Mouse (Mus musculus) thymus, postnatal 25 days (tissue): ENCODE measurements around the gene Mysm1.
A peak's percentile ranks its signal among the peaks of the same experiment; 100 is the strongest.

Experiments
- DNase-seq: peaks from one replicate; pipeline ENCODE4 v3.0.0; 2022

Gene Mysm1

DNA sequence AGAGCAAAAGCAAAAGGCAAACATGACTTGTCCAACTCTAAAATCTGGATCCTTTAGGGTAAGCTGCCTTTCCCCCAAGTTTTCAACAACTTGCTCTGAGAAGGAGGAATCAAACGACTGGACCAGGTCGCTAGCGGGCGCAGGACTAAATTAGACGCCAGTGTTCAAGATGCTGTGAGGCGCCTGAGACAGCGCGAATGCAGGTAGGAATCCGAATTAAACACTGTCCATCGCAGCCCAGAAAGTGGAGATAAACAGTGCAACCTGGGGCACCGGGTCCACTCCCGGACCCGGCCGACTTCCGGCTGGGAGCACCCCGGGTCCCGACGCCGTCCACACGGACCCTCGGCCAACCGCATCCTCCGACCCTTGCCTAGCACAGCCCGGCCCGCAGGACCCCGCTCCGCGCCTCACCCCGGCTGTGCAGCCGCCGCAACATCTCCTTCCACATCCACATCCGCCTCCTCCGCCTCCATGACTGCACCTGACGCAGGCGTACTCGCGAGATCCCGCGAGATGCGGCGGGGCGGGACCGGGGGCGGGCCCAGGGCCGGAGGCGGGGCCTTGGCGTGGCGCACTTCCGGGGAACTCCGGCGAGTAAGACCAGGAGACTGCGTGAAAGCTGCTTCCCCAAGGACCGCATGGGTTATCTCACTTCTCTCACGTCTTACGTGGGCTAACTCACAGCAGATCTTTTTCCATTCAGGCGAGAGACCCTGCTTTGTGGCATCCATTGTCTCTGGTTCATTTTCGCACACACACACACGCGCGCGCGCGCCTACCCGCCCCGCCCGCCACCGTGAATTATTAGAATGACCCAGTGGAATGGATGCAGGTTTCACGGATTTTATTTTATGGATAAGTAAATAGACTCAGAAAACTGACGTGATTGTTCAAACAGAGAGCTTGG, at the start of gene Mysm1:
Mysm1 (minus strand) TSS at position 511 of the 910 bp plus-strand sequence.
- peak; percentile 97 for DNase-seq

- no peak for DNase-seq
Measured at GRCm38 (mm10) chr4:95025847-95026600, 47.1 kb upstream of the Mysm1 start.

DNA sequence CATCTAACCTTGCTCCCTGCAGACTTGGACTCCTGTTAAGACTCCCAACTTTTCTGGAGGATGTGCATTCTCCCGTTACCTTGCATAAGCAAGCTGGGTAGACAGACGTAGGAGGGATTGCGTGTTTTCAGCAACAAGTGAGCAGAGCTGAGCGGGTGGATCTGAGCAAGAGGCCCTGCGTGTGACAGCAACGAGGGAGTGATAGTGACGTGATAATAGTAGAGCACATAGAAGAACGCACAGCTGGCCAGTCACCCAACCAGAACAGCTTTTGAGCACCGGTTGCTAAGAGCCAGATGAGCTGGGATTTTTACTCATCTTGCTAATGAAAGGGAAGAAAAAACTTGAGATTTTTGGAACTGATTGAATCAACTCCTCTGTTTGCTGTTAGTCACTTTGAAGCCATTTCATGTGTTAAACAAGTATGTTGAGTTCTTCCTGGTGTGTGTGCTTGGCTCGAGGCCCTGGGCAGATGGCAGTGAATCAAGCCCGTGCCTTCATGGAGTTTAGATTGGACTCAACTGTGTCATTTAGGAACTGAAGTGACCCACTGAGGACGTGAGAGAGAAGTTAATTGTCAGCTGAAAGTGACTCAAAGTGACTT, 44.6 kb upstream of the Mysm1 start:
- no peak for DNase-seq

DNA sequence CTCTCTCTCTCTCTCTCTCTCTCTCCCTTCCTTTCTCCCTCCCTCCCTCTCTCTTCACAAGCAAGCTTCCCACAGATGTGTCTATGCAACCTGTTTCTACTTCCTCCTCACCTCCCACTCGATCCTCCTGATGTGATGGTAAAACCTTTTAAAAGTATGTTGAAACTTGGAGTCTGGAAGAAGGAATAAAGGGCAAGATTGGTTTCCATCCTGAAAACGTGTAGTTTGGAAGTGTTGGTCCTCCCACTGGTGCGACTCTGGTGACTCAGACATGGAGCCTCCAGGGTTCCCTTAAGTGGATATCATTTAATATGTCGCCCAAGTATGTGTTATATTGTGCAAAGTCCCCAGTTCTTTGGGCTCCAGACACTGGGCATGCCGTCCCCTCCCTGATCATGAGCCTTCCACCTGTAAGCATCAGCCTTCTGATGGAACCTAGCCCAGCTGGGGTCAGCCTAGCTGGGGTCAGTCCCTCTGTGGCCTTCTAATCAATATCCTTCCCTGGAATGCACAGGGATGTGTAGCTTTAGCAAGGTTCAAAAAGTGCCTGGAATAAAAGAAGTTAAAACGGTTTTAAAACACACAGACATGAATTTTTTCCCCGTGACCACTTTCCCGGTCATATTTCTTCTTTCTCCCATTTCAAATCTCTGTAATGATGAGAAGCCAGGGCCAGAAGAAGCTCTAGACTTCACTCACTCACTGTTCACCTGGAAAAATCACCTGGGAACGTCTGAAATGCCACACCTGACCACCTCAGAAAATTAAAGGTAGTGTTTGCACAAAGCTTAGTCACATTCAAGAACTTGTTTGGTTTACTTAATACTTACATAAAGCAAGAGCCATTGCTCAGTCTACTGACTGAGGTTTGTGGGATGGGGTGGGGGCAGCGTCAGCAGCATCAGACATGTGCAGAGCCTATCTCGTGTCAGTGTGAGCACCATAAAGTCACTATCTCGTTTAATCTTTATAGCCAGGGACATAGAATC, 43.0 kb upstream of the Mysm1 start:
- DNase-seq, result no peak

DNA sequence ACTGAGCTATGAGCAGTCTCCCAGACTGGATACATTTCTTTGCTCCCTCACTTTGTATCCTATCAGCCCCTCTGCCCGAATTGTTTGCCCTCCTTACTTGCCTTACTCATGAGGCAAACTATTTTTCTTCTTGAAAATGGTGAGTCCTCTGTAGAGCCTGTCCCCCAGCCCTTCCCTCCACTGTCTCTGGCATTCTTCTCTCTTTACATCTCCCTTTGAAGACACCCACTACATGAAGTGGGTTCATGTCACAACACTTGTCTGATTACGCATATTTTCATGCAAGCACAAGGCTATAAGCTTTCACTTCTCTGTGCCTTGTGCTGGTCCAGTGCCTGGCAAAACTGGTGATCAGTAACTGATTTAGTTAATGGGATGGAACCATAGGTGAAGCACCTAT, 41.3 kb upstream of the Mysm1 start:
- no peak for DNase-seq

DNA sequence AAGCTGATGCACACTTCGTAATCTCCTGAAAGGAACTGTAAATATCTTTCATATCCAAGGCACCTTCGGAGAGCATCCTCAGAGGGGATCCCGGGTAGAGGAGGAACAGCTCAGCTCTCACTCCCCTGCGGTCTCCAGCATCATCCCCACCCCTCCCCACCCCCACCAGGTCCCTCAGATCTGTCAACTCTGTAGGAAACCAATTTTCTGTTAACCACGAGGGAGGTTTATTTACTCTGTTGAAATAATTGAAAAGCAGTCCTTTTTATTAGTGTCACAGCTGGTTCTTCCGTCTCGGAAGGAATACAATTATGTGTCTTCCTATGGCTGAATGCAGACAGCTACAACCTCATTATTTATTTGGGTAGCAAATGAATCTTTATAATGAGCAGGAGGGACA, 39.3 kb upstream of the Mysm1 start:
- no peak for DNase-seq

- no peak for DNase-seq
Measured at GRCm38 (mm10) chr4:95012706-95013105, 33.8 kb upstream of the Mysm1 start.

- DNase-seq, result no peak
Measured at GRCm38 (mm10) chr4:95012256-95012655, 33.4 kb upstream of the Mysm1 start.

DNA sequence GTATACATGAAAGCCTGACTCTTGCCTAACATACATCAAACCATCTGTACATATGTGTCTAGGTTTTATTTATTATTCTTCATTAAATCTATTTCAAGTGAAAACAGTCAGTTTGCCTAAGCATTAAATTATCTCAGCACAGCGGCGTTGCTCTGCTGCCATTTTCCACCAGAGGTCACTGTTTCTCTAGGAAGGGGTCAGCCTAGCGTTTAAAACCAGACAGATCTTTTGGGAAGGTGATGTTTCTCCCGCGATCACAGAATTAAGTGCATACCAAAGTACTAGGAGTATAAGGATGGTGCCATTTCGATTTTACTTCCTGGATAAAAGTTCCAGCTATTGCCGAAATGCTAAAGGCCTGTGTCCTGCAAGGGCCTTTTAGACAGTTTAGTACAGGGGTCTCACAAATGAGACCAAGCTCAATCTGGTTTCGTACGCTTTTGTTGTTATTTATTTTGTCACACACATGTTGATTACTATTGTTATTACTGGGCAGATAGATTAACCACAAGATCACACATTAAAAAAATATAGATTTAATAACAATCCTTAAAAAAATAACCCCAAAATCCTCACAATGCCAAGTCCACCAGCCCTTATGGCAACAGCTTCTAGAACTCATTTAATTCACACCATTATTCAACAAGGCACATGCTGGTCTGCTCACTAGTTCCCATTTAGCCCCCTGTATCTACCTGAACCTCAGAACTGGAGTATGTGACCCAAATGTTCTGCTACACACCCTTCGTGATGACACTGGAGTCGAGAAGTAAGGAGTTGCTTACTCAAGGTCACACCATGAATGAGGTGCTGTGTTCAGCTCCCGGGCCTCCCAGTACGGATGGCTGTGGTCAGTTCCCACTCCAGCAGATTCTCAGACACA, 29.5 kb upstream of the Mysm1 start:
- peak; percentile 69 for DNase-seq

GRCm38 (mm10) chr4:95007759-95008158, 28.9 kb upstream of the Mysm1 start:
- DNase-seq, result no peak

DNA sequence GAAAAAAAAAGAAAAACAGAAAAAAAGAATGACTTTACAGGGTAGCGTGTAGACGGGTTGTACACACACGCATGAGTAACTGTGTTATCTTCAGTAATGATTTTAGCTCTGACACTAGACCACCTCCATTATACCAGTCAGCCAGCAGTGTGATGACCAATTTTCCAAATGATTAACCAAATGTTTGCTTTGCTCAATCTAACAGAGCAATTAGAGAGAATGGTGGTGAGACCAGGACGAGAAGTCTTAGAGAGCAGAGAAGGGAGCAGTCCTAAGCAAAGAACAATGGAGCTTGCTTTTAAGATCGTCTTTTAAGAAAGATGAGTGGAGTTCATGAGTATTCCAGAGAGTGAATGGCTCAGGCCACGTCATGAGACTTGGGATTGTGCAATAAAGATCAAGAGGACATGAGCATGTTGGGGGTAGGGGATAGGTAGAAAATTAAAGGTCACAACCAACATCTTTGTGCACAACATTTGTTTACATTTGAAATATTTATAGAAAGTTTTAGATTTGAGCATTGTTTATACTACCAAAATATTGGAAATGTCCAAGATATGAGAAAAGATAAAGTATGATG, 26.4 kb upstream of the Mysm1 start:
- no peak for DNase-seq

DNA sequence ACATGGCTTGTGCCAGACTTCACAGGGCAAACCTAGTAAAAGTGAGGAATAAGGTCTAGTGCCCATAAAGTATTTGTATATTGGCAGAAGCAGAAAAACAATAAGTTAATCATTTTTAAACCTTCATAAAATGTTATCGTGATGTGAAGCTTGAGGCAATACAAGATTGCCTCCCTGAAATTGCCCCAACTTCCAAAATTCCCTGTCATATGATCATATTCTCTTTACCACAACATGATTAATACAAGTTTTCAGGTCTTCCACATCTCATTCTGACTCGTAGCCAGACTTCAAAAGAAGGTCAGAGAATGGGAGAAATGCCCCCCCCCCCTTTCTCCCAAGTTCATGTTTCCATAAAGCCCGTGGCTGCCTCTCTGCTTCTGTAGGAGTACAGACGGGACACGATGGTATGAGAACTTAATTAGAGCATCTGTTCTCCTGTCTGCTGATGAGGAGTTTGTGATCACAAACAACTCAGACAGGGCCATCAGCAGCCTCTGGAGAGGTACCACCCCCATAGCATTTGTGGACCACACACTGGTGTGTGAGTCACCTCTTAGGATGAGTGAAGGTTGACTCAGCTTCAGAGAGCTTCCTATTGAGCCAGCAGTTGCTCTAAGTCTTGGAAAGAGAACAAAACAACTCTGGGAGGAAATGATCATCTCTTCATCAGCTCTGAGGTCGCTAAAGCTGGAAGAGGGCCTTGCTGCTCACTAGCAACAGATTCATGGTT, 22.3 kb upstream of the Mysm1 start:
- DNase-seq, result no peak

- DNase-seq, result no peak
Measured at GRCm38 (mm10) chr4:95000147-95000546, 21.2 kb upstream of the Mysm1 start.

- DNase-seq, result peak; percentile 8
Measured at GRCm38 (mm10) chr4:94999249-94999648, 20.3 kb upstream of the Mysm1 start.

DNA sequence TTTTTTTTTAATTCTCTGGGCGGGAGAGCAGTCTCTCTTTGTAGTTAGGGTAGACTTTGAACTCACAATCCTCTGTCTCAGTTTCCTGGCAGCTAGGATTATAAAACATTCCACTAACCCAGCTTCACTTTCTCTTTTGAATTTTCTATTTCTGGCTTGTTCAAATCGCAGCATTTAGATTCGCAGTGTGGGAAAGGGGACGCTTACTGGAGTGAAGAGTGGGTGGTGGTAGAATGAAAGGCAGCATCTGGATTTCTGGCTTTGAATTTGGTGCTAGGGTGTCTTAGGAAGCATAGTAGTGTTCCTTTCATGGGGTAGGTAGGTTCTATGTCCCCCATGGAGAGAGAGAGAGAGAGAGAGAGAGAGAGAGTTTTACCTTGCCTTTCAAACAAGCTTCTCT, 17.0 kb upstream of the Mysm1 start:
- DNase-seq, result no peak

DNA sequence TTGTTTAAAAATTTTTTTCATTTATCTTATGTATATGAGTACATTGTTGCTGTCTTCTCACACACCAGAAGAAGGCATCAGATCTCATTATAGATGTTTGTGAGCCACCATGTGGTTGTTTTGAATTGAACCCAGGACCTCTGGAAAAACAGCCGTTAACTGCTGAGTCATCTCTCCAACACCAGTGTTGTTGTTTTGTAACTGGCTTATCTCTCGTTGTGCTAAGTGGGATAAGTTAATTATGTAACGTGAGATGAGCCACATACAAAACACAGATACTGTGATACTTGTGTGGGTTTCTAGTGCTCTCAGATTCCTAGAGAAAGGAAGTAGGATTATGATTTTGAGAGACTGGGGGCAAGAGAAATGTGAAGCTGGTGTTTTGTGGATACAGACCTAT, 11.3 kb upstream of the Mysm1 start:
- DNase-seq, result no peak

GRCm38 (mm10) chr4:94987725-94988124, 8.8 kb upstream of the Mysm1 start:
- no peak for DNase-seq

GRCm38 (mm10) chr4:94979500-94979915, 608 bp upstream of the Mysm1 start:
- DNase-seq, result no peak

GRCm38 (mm10) chr4:94973321-94973720, 5.6 kb downstream of the Mysm1 start:
- DNase-seq, result no peak

- peak; percentile 6 for DNase-seq
Measured at GRCm38 (mm10) chr4:94952773-94953172, 26.1 kb downstream of the Mysm1 start.
